Mouse (Mus musculus) cerebellum, adult 2 months (tissue): ENCODE data around the gene Ccdc162. TPM values are rescaled to one million over a fixed set of nuclear protein-coding genes. Genes with fewer than 3 reads are reported as not detected.
A peak's percentile ranks its signal among the peaks of the same experiment; 100 is the strongest.
"Not testable (repeated sequence)": the region's sequence is repeated elsewhere in the genome, so short reads cannot be mapped to it uniquely, and the experiment has no call there.

ENCODE experiments used
- DNase-seq, 2 experiments: peaks; one replicate each; pipeline ENCODE4 v3.0.0; 2021
- H3K27ac ChIP-seq: fragments of 200-500 bp; 2 replicates; pipeline ENCODE4 v1.5.1; 2012; ENCODE audit warnings: low read length, control low read depth, inconsistent platforms; ENCODE audit not compliant: insufficient read depth
- H3K27me3 ChIP-seq: fragments of 200-500 bp; 2 replicates; pipeline ENCODE4 v1.6.1; 2012; ENCODE audit warnings: inconsistent platforms, mild to moderate bottlenecking, low read length, moderate library complexity; ENCODE audit not compliant: control insufficient read depth, insufficient read depth
- H3K4me1 ChIP-seq: fragments of 200-500 bp; 2 replicates; pipeline ENCODE4 v1.6.1; 2011; ENCODE audit warnings: low read length; ENCODE audit not compliant: control insufficient read depth, insufficient read depth
- H3K4me3 ChIP-seq: fragments of 200-500 bp; replicated peaks from 2 replicates; pipeline ENCODE3; 2011; ENCODE audit warnings: mild to moderate bottlenecking, low read depth, low read length, control low read depth; ENCODE audit not compliant: insufficient read depth
- CTCF ChIP-seq: fragments of 200-500 bp; IDR thresholded peaks from 2 replicates; pipeline ENCODE4 v1.5.1; 2011; ENCODE audit warnings: low read depth, mild to moderate bottlenecking, control low read depth, low read length, moderate library complexity, borderline replicate concordance; ENCODE audit not compliant: insufficient read depth
- POLR2A ChIP-seq: fragments of 200-500 bp; IDR thresholded peaks from 2 replicates; pipeline ENCODE4 v1.6.1; 2011; ENCODE audit warnings: low read length, control low read depth, borderline replicate concordance; ENCODE audit not compliant: insufficient read depth
- WGBS: fragments of 180-500 bp; shearing (Covaris S2); methylation state at CpG from one replicate; pipeline ENCODE4 v1.1.7; 2018; 5-methylcytosine and 5-hydroxymethylcytosine counted together
- polyA plus RNA-seq: library from polyadenylated mRNA; depleted of rRNA; stranded (reverse); fragments of >200 nt; gene quantifications from 2 replicates; pipeline ENCODE4 v1.2.3, GENCODE M21; 2012

Ccdc162 gene
- polyA plus RNA-seq, 1 experiment: 1.4 TPM

DNA sequence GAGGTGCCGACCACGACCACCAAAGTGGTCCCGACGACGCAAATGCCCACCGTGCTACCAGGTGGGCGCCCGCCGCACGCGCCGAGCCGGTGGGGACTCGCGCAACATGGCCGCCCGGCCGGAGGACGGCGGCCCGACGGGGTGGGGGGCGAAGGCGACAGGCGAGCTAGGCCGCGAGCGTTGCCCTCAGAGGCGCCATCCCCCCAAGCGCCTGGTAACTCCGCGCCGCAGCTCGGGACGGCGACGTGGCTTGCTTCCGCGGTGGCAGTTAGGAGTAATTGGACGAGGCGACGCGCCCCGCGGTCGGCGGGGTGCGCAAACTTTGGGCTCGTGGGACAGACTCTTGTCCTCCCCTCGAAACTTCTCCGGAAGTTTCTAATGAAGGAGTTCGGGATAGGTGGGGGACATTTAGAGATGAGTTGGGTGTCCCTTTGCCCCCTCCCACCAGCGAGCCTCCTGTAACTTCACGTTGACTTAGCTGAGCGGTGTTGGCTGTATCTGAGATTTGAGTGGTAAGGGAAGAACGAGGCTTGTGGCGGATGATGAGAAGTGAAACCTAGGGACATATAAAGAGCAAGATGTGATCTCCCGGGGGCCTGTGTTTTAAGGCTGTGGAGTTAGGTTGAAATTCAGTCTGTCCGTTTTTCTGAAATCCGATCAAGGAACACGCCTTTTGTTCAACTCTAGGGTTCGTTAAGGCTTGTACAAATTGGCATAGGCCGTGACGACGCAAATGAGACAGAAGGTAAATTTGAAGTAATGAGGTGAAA lies 196.6 kb downstream of the Ccdc162 start:
- TF ChIP-seq CTCF (no peak), POLR2A (no peak)
- Histone ChIP-seq H3K27ac (peak overlapping the region; percentile 100), H3K27me3 (no peaks in the 10 kb centered on the region), H3K4me1 (peaks cover 3% of the 10 kb centered on the region; the same call in 1 of the 2 replicates), H3K4me3 (peak overlapping the region; percentile 94)
- 2% methylated on average over 55 of the region's 65 CpGs for WGBS
- peak in 1 of 2 experiments; percentile 56 for DNase-seq

DNA sequence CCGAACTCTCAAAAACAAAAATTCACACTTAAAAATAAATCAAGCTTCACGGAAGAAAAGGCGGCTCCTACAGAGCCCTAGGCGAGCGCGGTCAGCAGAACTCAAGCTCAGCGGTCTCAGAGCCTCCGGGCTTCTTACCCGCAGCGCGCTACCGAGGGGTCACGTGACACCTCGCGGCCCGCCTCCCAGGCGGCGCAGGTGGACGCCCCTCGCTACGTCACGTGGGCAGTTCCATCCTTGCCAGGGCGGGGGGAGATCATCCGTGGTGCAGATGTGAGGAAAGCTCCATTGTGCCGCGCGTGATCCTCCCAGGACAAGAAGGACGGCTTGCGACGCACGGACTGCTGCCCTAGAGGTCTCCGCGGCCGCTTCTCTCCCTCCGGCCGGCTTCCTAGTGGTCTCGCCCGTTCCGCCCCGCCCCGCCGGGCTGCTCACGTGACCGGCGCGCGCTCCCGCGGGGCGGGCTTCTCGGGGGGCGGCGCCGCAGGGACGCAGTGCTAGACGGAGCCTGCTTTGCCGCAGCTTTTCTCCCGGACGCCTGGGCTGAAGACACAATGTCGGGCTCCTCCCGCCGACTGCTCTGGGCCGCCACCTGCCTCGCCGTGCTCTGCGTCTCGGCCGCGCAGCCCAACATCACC lies 197.3 kb downstream of the Ccdc162 start, which contains the start of gene Cd164:
Gene Cd164, plus strand, starts transcription at position 434 of the 638 bp plus-strand sequence.
- Histone ChIP-seq H3K4me1 (peaks cover 3% of the 10 kb centered on the region; the same call in 1 of the 2 replicates), H3K4me3 (peak within 1 kb of the TSS; percentile 94), H3K27me3 (no peaks in the 10 kb centered on the region), H3K27ac (peak within 1 kb of the TSS; percentile 100)
- TF ChIP-seq CTCF (no peak), POLR2A (peak; percentile 84)
- WGBS: under 1% methylated on average over 69 of the region's 69 CpGs
- peak; percentile 93 to 95 for DNase-seq

DNA sequence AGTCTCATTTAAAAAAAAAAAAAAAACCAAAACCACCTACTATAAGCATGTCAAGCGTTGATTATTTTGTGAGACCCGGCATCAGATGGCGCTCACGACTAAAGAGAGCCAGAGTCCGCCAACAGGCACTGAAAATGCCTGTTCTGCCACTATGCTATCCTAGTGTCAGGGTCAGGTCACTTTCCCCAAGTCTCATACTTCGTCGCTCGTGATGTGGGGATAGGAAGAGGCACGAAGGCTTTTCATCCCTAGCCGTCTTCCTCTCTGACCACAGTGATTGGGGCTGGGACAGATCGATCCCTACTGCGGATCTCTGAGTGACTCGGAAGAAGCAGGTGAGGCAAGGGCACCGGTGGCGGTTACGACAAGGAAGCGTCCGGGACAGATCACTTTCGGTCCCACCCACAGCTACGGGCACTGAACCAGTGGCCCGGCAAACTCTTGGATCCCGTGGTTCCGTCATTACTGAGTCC lies 197.9 kb downstream of the Ccdc162 start:
- peak; percentile 73 for TF ChIP-seq CTCF
- TF ChIP-seq POLR2A: no peak
- H3K27me3 ChIP-seq: no peaks in the 10 kb centered on the region
- DNase-seq: peak; percentile 83 to 87
- H3K27ac ChIP-seq: peak overlapping the region; percentile 100
- H3K4me3 ChIP-seq: peak overlapping the region; percentile 94
- H3K4me1 ChIP-seq: peaks cover 3% of the 10 kb centered on the region; the same call in 1 of the 2 replicates
- under 1% methylated on average over 23 of the region's 23 CpGs for WGBS

DNA sequence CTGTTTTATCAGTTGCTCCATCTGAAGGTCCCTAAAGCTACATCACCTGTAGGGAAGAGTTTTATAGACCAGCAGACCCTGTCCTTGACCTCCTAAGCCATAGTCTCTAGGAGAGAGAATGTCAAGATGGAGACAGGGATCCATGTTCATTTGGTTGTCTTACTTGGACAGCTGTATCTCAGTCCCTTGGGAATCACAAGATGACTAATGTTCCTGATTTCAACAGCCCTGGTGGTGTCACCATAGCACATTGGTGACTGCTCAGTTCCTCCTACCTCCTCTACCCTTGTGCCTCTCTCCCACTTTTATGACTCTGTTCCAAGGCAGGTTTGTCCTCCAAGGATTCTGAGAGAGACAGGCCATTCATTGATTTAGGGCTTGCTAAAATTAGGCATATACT lies 201.5 kb downstream of the Ccdc162 start:
- DNase-seq: no peak
- no peak overlapping the region for H3K4me3 ChIP-seq
- peaks cover 3% of the 10 kb centered on the region; the same call in 1 of the 2 replicates for H3K4me1 ChIP-seq
- H3K27me3 ChIP-seq: no peaks in the 10 kb centered on the region
- no peak for TF ChIP-seq POLR2A
- no peak for TF ChIP-seq CTCF
- H3K27ac ChIP-seq: no peak overlapping the region

DNA sequence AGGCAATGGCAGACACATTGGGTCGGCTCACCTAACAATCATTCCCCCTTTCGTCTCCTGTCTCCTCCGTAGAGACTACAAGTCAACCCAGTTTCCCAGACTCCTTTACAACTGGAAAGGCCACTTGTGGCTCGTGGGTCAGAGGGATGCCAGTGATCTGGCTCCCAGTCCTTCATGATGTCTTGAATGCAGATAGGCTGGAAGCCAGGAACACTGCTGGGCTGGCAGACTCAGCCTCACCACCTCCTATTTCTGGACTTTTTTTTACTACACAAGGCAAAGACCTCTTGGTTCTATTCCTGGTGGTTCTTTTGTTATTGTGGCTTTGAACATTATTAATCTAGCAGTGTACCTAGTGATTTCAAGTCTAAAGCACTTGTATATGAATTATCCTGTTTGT lies 202.1 kb downstream of the Ccdc162 start:
- peaks cover 3% of the 10 kb centered on the region; the same call in 1 of the 2 replicates for H3K4me1 ChIP-seq
- H3K27me3 ChIP-seq: no peaks in the 10 kb centered on the region
- WGBS: 82% methylated on average over 4 of the region's 4 CpGs
- no peak overlapping the region for H3K27ac ChIP-seq
- no peak for TF ChIP-seq CTCF
- TF ChIP-seq POLR2A: no peak
- no peak overlapping the region for H3K4me3 ChIP-seq
- DNase-seq: no peak

DNA sequence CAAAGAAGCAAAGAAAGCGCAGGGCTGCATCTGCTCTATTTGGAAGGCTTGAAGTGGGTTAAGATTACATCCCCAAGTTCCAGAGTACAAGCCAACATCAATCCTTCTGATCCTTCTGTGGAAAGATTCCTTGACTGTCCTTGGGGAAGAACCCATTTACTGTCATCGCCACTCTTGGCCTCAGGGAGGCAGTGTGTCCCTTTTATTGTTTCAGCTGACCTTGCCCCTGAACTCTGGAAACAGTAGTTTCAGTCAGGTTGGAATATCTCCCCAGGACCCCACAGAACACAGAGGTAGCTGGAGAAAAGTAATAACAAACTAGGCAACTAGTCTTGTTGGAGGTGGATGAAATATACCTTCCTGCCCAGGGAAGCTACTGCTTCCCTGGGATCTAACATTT lies 207.3 kb downstream of the Ccdc162 start:
- 45% methylated on average over 2 of the region's 2 CpGs for WGBS
- H3K27ac ChIP-seq: no peak overlapping the region
- no peaks in the 10 kb centered on the region for H3K4me1 ChIP-seq
- DNase-seq: no peak
- TF ChIP-seq POLR2A: no peak
- peak; percentile 59 for TF ChIP-seq CTCF
- H3K27me3 ChIP-seq: no peaks in the 10 kb centered on the region
- no peak overlapping the region for H3K4me3 ChIP-seq

DNA sequence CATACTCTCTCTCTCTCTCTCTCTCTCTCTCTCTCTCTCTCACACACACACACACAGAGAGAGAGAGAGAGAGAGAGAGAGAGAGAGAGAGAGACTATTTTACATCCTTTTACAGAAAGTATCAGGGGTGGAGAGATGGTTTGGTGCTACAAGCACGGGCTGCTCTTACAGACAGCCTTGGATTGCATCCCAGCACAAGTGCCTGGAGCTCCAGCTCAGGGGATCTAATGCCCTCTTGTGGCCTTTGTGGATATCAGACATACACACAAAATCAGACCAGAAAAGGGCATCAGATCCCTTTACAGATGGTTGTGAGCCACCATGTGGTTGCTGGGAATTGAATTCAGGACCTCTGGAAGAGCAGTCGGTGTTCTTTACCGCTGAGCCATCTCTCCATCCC lies 211.0 kb downstream of the Ccdc162 start:
- under 1% methylated on average over 3 of the region's 3 CpGs for WGBS
- H3K27me3 ChIP-seq, H3K4me3 ChIP-seq, H3K4me1 ChIP-seq, H3K27ac ChIP-seq: not testable (repeated sequence)
- peak; percentile 70 to 86 for DNase-seq
- TF ChIP-seq CTCF: peak; percentile 87

DNA sequence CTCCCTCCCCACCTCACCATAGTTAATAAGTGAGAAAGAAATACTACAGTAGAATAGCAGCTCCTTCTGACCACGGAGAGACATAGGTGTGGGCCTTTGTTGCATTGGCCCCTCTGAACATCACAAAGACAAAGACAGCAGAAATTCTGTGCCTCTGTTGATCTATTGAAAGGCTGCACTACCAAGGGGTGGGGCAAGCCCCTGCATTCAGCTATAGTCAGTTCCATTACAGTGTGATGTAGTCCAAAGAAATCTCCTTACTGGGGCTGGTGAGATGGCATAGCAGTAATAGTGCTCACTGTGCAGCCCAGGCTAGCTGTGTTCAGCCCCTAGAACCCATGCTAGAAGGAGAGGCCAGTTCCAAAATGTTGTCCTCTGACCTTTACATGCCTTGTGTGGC lies 211.4 kb downstream of the Ccdc162 start:
- TF ChIP-seq POLR2A (no peak), CTCF (no peak)
- no peak overlapping the region for H3K4me3 ChIP-seq
- DNase-seq: no peak
- H3K27me3 ChIP-seq: no peaks in the 10 kb centered on the region
- H3K27ac ChIP-seq: no peak overlapping the region
- no peaks in the 10 kb centered on the region for H3K4me1 ChIP-seq
- 69% methylated on average over 1 of the region's 1 CpGs for WGBS
